Mouse (Mus musculus): ENCODE data around the gene BC049715. TPM values are rescaled to one million over a fixed set of nuclear protein-coding genes. Genes with fewer than 3 reads are reported as not detected.

The BC049715 gene
- total and polyA plus RNA-seq, 2 experiments from 2014 or later: 0.04 to 1.4 TPM

DNA sequence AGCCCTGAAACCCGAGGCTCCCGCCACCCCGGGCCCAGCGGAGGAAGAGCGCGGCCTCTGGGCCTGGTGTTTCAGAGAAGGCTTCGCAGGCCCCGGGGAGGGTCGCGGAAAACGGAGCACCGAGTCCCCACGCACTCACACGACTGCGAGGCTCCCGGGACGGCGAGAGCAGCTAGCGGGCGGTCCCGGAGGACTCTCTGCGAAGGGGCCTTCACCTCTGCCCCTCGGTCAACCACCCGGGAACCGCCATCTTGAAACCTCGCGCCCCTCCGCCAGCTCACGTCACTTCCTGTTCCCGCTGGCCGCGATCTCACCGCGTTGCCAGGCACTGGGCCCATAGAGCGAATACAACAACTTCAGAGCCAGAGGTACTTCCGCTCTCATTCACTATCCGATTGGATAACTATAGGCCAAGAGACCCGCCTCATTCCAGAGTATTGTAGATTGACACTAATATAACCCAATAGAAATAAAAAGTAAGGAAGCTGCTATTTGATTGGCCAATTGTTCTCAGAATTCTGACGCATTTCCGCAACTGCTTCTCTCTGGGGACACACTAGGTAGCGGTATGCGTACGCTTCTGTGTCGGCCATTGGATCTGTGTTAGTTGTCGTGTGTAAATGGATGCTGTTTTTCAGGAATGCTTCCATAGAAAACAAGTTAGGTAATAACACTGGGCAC, 595 bp downstream of the BC049715 start, which contains the start of gene Wbp11:
Gene Wbp11, minus strand, starts transcription at position 353 of the 681 bp plus-strand sequence.
- WGBS: under 1% methylated on average over 45 of the region's 45 CpGs
- ATAC-seq (ENCODE audit: insufficient read depth, low read depth): peak; percentile 100

DNA sequence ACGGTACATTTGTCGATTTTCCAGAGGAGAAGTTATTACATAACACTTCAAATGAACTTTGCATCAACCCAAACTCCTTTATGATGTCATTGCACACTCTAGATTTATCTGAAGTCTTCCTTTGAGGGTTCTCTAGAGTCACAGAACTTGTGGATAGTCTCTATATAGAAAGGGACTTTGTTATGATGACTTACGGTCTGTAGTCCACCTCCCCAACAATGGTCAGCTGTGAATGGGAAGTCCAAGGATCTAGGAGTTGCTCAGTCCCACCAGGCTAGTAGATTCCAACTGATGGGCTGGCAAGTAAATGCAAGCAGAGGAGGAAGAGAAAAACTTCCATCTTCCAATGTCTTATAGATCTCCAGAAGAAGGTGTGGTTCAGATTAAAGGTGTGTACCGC, 1.3 kb downstream of the BC049715 start:
- Histone ChIP-seq H3K27me3 (ENCODE audit: control insufficient read depth, insufficient read depth, low read length) (no peaks in the 10 kb centered on the region), H3K36me3 (replicated peaks; ENCODE audit: control insufficient read depth, insufficient read depth, low read length) (peaks cover 21% of the 10 kb centered on the region), H3K4me1 (ENCODE audit: control insufficient read depth, insufficient read depth) (peaks cover 11% of the 10 kb centered on the region), H3K4me2 (ENCODE audit: low read depth, low read length) (peak overlapping the region; percentile 63), H3K4me3 (ENCODE audit: low read depth, low read length) (peak overlapping the region; percentile 100), H3K9me3 (replicated peaks; ENCODE audit: control insufficient read depth, low read length) (no peaks in the 10 kb centered on the region), H3K9ac (replicated peaks; ENCODE audit: low read depth, low read length) (peak overlapping the region; percentile 41; the same call in 1 of the 2 replicates), H3K27ac (ENCODE audit: low read depth) (peak overlapping the region; percentile 84)
- no peak for TF ChIP-seq EP300 (IDR thresholded peaks at IDR 0.05; ENCODE audit: low read depth)
- no peak for TF ChIP-seq CTCF (IDR thresholded peaks at IDR 0.05; ENCODE audit: low read depth)
- DNase-seq (ENCODE audit: low spot score) (no peak), ATAC-seq (ENCODE audit: insufficient read depth, low read depth) (no peak)
- WGBS: 36% methylated on average over 4 of the region's 4 CpGs

More for the DNA sequence above, 595 bp downstream of the BC049715 start, which contains the start of gene Wbp11:
- H3K27me3 ChIP-seq (ENCODE audit: control insufficient read depth, insufficient read depth, low read length): no peaks in the 10 kb centered on the region
- TF ChIP-seq EP300 (IDR thresholded peaks at IDR 0.05; ENCODE audit: low read depth): no peak
- TF ChIP-seq CTCF (IDR thresholded peaks at IDR 0.05; ENCODE audit: low read depth): peak; percentile 26; the same call in 1 of the 2 replicates
- H3K36me3 ChIP-seq (replicated peaks; ENCODE audit: control insufficient read depth, insufficient read depth, low read length): peaks cover 23% of the 10 kb centered on the region
- peak within 1 kb of the TSS; percentile 86 for H3K27ac ChIP-seq (ENCODE audit: low read depth)
- no peaks in the 10 kb centered on the region for H3K9me3 ChIP-seq (replicated peaks; ENCODE audit: control insufficient read depth, low read length)
- peak within 1 kb of the TSS; percentile 100 for H3K4me3 ChIP-seq (ENCODE audit: low read depth, low read length)
- peak within 1 kb of the TSS; percentile 90 for H3K4me2 ChIP-seq (ENCODE audit: low read depth, low read length)
- H3K4me1 ChIP-seq (ENCODE audit: control insufficient read depth, insufficient read depth): peaks cover 11% of the 10 kb centered on the region
- peak within 1 kb of the TSS; percentile 100 for H3K9ac ChIP-seq (replicated peaks; ENCODE audit: low read depth, low read length)
- DNase-seq (ENCODE audit: low spot score): peak; percentile 100

DNA sequence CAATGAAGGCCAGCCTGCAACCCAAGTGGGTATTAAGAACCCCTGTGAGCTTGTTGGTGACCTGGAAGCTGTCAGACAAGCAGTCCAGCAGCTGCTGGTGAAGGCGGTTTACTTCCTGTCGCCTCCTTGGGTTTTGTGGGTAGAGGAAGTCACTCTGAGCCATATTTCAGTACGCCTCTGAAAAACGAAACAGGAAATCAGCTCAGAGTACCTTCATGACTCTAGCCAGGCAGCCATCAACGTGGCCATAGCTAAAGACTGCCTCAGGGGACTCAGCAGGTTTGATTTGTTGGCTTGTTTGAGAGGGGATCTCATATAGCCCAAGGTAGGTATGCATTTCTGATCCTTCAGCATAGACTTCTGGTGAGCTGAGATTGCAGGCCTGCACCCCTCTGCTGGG, 4.3 kb downstream of the BC049715 start:
- WGBS: 48% methylated on average over 5 of the region's 5 CpGs
- TF ChIP-seq EP300 (IDR thresholded peaks at IDR 0.05; ENCODE audit: low read depth) (no peak), CTCF (IDR thresholded peaks at IDR 0.05; ENCODE audit: low read depth) (no peak)
- DNase-seq (ENCODE audit: low spot score): no peak

DNA sequence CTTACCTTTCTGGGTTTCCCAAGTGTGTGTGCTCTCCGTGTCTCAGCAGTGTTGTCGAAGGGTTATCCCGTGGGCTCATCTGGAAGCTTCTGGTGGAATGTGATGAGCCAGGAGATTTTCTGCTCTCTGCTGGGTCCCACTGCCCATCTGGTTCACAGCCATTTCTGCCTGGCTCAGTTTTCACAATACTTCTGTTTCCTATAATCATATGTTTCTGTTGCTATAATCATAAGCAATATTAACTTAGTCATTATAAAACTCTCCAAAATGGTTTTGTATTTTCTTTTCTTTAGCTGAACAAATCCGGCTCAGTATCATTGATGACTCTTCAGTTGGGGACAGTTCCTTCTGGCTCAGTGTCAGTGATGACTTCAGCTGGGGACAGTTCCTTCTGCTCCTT, 7.9 kb downstream of the BC049715 start, which contains the start of gene Smco3:
Gene Smco3, minus strand, starts transcription at position 101 of the 400 bp plus-strand sequence.
- WGBS: 42% methylated on average over 4 of the region's 4 CpGs
- Histone ChIP-seq H3K4me3 (ENCODE audit: low read depth, low read length) (no peak within 1 kb of the TSS), H3K27ac (ENCODE audit: low read depth) (no peak within 1 kb of the TSS), H3K9ac (replicated peaks; ENCODE audit: low read depth, low read length) (no peak within 1 kb of the TSS), H3K27me3 (ENCODE audit: control insufficient read depth, insufficient read depth, low read length) (no peaks in the 10 kb centered on the region), H3K36me3 (replicated peaks; ENCODE audit: control insufficient read depth, insufficient read depth, low read length) (no peaks in the 10 kb centered on the region), H3K4me2 (ENCODE audit: low read depth, low read length) (no peak within 1 kb of the TSS), H3K4me1 (ENCODE audit: control insufficient read depth, insufficient read depth) (no peaks in the 10 kb centered on the region), H3K9me3 (replicated peaks; ENCODE audit: control insufficient read depth, low read length) (no peaks in the 10 kb centered on the region)
- DNase-seq (ENCODE audit: low spot score) (no peak), ATAC-seq (ENCODE audit: insufficient read depth, low read depth) (no peak)
- TF ChIP-seq EP300 (IDR thresholded peaks at IDR 0.05; ENCODE audit: low read depth) (no peak), CTCF (IDR thresholded peaks at IDR 0.05; ENCODE audit: low read depth) (no peak)

More for the DNA sequence above, 4.3 kb downstream of the BC049715 start:
- Histone ChIP-seq H3K9me3 (replicated peaks; ENCODE audit: control insufficient read depth, low read length) (no peaks in the 10 kb centered on the region), H3K27me3 (ENCODE audit: control insufficient read depth, insufficient read depth, low read length) (no peaks in the 10 kb centered on the region), H3K4me3 (ENCODE audit: low read depth, low read length) (no peak overlapping the region), H3K36me3 (replicated peaks; ENCODE audit: control insufficient read depth, insufficient read depth, low read length) (no peaks in the 10 kb centered on the region), H3K4me1 (ENCODE audit: control insufficient read depth, insufficient read depth) (peaks cover 11% of the 10 kb centered on the region), H3K27ac (ENCODE audit: low read depth) (no peak overlapping the region), H3K9ac (replicated peaks; ENCODE audit: low read depth, low read length) (no peak overlapping the region), H3K4me2 (ENCODE audit: low read depth, low read length) (no peak overlapping the region)
- no peak for ATAC-seq (ENCODE audit: insufficient read depth, low read depth)

DNA sequence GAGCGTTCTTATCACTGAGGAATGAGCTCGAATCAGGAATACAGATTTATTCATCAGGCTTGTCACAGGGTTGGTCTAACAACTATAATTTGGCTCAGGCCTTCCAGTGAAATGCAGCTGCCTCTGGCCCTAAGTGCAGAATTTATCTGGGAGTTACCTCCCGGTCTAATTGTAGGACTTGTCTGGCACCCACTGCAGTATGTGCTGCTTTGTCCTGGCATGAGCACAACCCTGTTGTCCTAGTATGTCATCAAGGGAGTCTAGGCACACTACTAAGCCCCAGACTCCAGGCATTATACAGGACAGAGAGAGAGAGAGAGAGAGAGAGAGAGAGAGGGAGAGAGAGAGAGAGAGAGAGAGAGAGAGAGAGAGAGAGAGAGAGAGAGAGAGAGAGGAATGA, 9.9 kb downstream of the BC049715 start:
- H3K27me3 ChIP-seq (ENCODE audit: control insufficient read depth, insufficient read depth, low read length): no peaks in the 10 kb centered on the region
- H3K36me3 ChIP-seq (replicated peaks; ENCODE audit: control insufficient read depth, insufficient read depth, low read length): no peaks in the 10 kb centered on the region
- DNase-seq (ENCODE audit: low spot score) (no peak), ATAC-seq (ENCODE audit: insufficient read depth, low read depth) (peak; percentile 62; the same call in 1 of the 2 replicates)
- H3K9me3 ChIP-seq (replicated peaks; ENCODE audit: control insufficient read depth, low read length): no peaks in the 10 kb centered on the region
- H3K27ac ChIP-seq (ENCODE audit: low read depth): no peak overlapping the region
- H3K4me2 ChIP-seq (ENCODE audit: low read depth, low read length): no peak overlapping the region
- no peak overlapping the region for H3K4me3 ChIP-seq (ENCODE audit: low read depth, low read length)
- WGBS: 46% methylated on average over 3 of the region's 3 CpGs
- H3K4me1 ChIP-seq (ENCODE audit: control insufficient read depth, insufficient read depth): no peaks in the 10 kb centered on the region
- no peak overlapping the region for H3K9ac ChIP-seq (replicated peaks; ENCODE audit: low read depth, low read length)
- TF ChIP-seq CTCF (IDR thresholded peaks at IDR 0.05; ENCODE audit: low read depth): no peak
- TF ChIP-seq EP300 (IDR thresholded peaks at IDR 0.05; ENCODE audit: low read depth): no peak
